Mouse (Mus musculus): ENCODE data around the gene Mtcl1. TPM values are rescaled to one million over a fixed set of nuclear protein-coding genes. Genes with fewer than 3 reads are reported as not detected.

The Mtcl1 gene
- polyA plus RNA-seq, 1 experiment = 91.0 TPM

GRCm38 (mm10) chr17:66320716-66321372 is 128.7 kb downstream of the Mtcl1 start:
- Histone ChIP-seq H3K36me3 (ENCODE audit: control insufficient read depth, insufficient read depth, low read length, poor library complexity, severe bottlenecking) (no peaks in the 10 kb centered on the region), H3K4me3 (ENCODE audit: low read depth, low read length) (no peak overlapping the region), H3K27me3 (ENCODE audit: control insufficient read depth, insufficient read depth, low read length, poor library complexity, severe bottlenecking) (no peaks in the 10 kb centered on the region), H3K4me1 (ENCODE audit: control insufficient read depth, insufficient read depth, low read length) (peaks cover 2% of the 10 kb centered on the region), H3K9me3 (replicated peaks; ENCODE audit: control insufficient read depth, insufficient read depth, low read length, poor library complexity, severe bottlenecking) (no peaks in the 10 kb centered on the region), H3K9ac (ENCODE audit: low read depth, poor library complexity, severe bottlenecking) (no peak overlapping the region), H3K27ac (ENCODE audit: insufficient read depth, low read length) (no peak overlapping the region)
- TF ChIP-seq POLR2A (IDR thresholded peaks at IDR 0.05; ENCODE audit: insufficient read depth, low read length) = no peak
- no peak for TF ChIP-seq EP300 (IDR thresholded peaks at IDR 0.05; ENCODE audit: insufficient read depth, low read depth, low read length)
- TF ChIP-seq CTCF (IDR thresholded peaks at IDR 0.05; ENCODE audit: low read depth, low read length) = no peak

DNA sequence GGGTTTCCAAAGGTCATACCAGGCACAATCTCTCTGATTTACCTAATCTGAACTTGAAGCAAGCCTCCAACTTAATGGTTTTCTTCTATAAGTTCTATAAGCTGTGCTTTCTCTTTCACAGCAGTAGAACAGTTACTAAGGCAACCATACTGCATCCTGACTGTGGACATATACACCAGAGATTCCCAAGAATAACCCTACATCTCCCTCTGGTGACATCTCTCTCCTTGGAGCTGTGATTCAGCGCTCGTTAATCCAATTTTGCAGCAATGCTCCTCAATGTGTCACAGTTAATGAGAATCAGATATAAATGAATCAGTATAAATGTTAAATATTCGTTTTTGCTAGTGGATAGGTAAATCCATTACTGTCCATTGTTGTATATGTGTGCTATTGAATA is 131.5 kb downstream of the Mtcl1 start:
- no peak for TF ChIP-seq EP300 (IDR thresholded peaks at IDR 0.05; ENCODE audit: insufficient read depth, low read depth, low read length)
- no peak for TF ChIP-seq POLR2A (IDR thresholded peaks at IDR 0.05; ENCODE audit: insufficient read depth, low read length)
- no peak for TF ChIP-seq CTCF (IDR thresholded peaks at IDR 0.05; ENCODE audit: low read depth, low read length)
- Histone ChIP-seq H3K4me1 (ENCODE audit: control insufficient read depth, insufficient read depth, low read length) (no peaks in the 10 kb centered on the region), H3K27ac (ENCODE audit: insufficient read depth, low read length) (no peak overlapping the region), H3K36me3 (ENCODE audit: control insufficient read depth, insufficient read depth, low read length, poor library complexity, severe bottlenecking) (no peaks in the 10 kb centered on the region), H3K27me3 (ENCODE audit: control insufficient read depth, insufficient read depth, low read length, poor library complexity, severe bottlenecking) (no peaks in the 10 kb centered on the region), H3K9ac (ENCODE audit: low read depth, poor library complexity, severe bottlenecking) (no peak overlapping the region), H3K4me3 (ENCODE audit: low read depth, low read length) (no peak overlapping the region), H3K9me3 (replicated peaks; ENCODE audit: control insufficient read depth, insufficient read depth, low read length, poor library complexity, severe bottlenecking) (no peaks in the 10 kb centered on the region)

GRCm38 (mm10) chr17:66317576-66317975 is 132.0 kb downstream of the Mtcl1 start:
- H3K27me3 ChIP-seq (ENCODE audit: control insufficient read depth, insufficient read depth, low read length, poor library complexity, severe bottlenecking) = no peaks in the 10 kb centered on the region
- no peak for TF ChIP-seq CTCF (IDR thresholded peaks at IDR 0.05; ENCODE audit: low read depth, low read length)
- no peak for TF ChIP-seq POLR2A (IDR thresholded peaks at IDR 0.05; ENCODE audit: insufficient read depth, low read length)
- TF ChIP-seq EP300 (IDR thresholded peaks at IDR 0.05; ENCODE audit: insufficient read depth, low read depth, low read length) = no peak
- no peaks in the 10 kb centered on the region for H3K9me3 ChIP-seq (replicated peaks; ENCODE audit: control insufficient read depth, insufficient read depth, low read length, poor library complexity, severe bottlenecking)
- H3K9ac ChIP-seq (ENCODE audit: low read depth, poor library complexity, severe bottlenecking) = no peak overlapping the region
- H3K4me3 ChIP-seq (ENCODE audit: low read depth, low read length) = no peak overlapping the region
- no peak overlapping the region for H3K27ac ChIP-seq (ENCODE audit: insufficient read depth, low read length)
- H3K4me1 ChIP-seq (ENCODE audit: control insufficient read depth, insufficient read depth, low read length) = no peaks in the 10 kb centered on the region
- no peaks in the 10 kb centered on the region for H3K36me3 ChIP-seq (ENCODE audit: control insufficient read depth, insufficient read depth, low read length, poor library complexity, severe bottlenecking)

GRCm38 (mm10) chr17:66317156-66317555 is 132.4 kb downstream of the Mtcl1 start:
- H3K36me3 ChIP-seq (ENCODE audit: control insufficient read depth, insufficient read depth, low read length, poor library complexity, severe bottlenecking) = no peaks in the 10 kb centered on the region
- H3K4me3 ChIP-seq (ENCODE audit: low read depth, low read length) = no peak overlapping the region
- no peaks in the 10 kb centered on the region for H3K9me3 ChIP-seq (replicated peaks; ENCODE audit: control insufficient read depth, insufficient read depth, low read length, poor library complexity, severe bottlenecking)
- no peaks in the 10 kb centered on the region for H3K4me1 ChIP-seq (ENCODE audit: control insufficient read depth, insufficient read depth, low read length)
- no peaks in the 10 kb centered on the region for H3K27me3 ChIP-seq (ENCODE audit: control insufficient read depth, insufficient read depth, low read length, poor library complexity, severe bottlenecking)
- H3K27ac ChIP-seq (ENCODE audit: insufficient read depth, low read length) = no peak overlapping the region
- no peak overlapping the region for H3K9ac ChIP-seq (ENCODE audit: low read depth, poor library complexity, severe bottlenecking)
- TF ChIP-seq EP300 (IDR thresholded peaks at IDR 0.05; ENCODE audit: insufficient read depth, low read depth, low read length) (no peak), POLR2A (IDR thresholded peaks at IDR 0.05; ENCODE audit: insufficient read depth, low read length) (no peak), CTCF (IDR thresholded peaks at IDR 0.05; ENCODE audit: low read depth, low read length) (no peak)

DNA sequence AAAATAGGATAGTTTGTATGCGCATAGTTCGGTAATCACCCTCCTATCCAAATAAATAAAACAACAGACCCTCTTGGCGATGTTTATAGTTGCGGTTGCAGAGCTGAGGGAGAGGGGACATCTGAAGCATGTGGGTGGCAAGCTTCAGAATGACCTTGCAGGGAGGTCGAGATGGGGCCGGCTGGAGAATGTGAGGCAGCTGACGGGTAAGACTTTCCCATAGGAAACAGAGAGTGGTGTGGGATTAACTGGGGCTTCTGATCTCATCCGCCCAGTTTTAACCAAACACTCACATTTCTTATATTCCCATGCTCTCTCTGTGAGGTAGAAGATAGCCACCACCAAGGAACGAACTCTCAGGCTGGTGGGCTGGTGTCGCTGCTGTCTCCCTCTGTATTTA is 134.1 kb downstream of the Mtcl1 start:
- H3K27ac ChIP-seq (ENCODE audit: insufficient read depth, low read length) = no peak overlapping the region
- no peaks in the 10 kb centered on the region for H3K27me3 ChIP-seq (ENCODE audit: control insufficient read depth, insufficient read depth, low read length, poor library complexity, severe bottlenecking)
- no peak for TF ChIP-seq EP300 (IDR thresholded peaks at IDR 0.05; ENCODE audit: insufficient read depth, low read depth, low read length)
- TF ChIP-seq CTCF (IDR thresholded peaks at IDR 0.05; ENCODE audit: low read depth, low read length) = no peak
- TF ChIP-seq POLR2A (IDR thresholded peaks at IDR 0.05; ENCODE audit: insufficient read depth, low read length) = no peak
- H3K9ac ChIP-seq (ENCODE audit: low read depth, poor library complexity, severe bottlenecking) = no peak overlapping the region
- no peak overlapping the region for H3K4me3 ChIP-seq (ENCODE audit: low read depth, low read length)
- no peaks in the 10 kb centered on the region for H3K9me3 ChIP-seq (replicated peaks; ENCODE audit: control insufficient read depth, insufficient read depth, low read length, poor library complexity, severe bottlenecking)
- no peaks in the 10 kb centered on the region for H3K4me1 ChIP-seq (ENCODE audit: control insufficient read depth, insufficient read depth, low read length)
- no peaks in the 10 kb centered on the region for H3K36me3 ChIP-seq (ENCODE audit: control insufficient read depth, insufficient read depth, low read length, poor library complexity, severe bottlenecking)

GRCm38 (mm10) chr17:66314566-66315285 is 134.8 kb downstream of the Mtcl1 start:
- Histone ChIP-seq H3K27me3 (ENCODE audit: control insufficient read depth, insufficient read depth, low read length, poor library complexity, severe bottlenecking) (no peaks in the 10 kb centered on the region), H3K27ac (ENCODE audit: insufficient read depth, low read length) (no peak overlapping the region), H3K9ac (ENCODE audit: low read depth, poor library complexity, severe bottlenecking) (no peak overlapping the region), H3K4me3 (ENCODE audit: low read depth, low read length) (no peak overlapping the region), H3K9me3 (replicated peaks; ENCODE audit: control insufficient read depth, insufficient read depth, low read length, poor library complexity, severe bottlenecking) (no peaks in the 10 kb centered on the region), H3K36me3 (ENCODE audit: control insufficient read depth, insufficient read depth, low read length, poor library complexity, severe bottlenecking) (no peaks in the 10 kb centered on the region), H3K4me1 (ENCODE audit: control insufficient read depth, insufficient read depth, low read length) (no peaks in the 10 kb centered on the region)
- TF ChIP-seq CTCF (IDR thresholded peaks at IDR 0.05; ENCODE audit: low read depth, low read length) (no peak), POLR2A (IDR thresholded peaks at IDR 0.05; ENCODE audit: insufficient read depth, low read length) (no peak), EP300 (IDR thresholded peaks at IDR 0.05; ENCODE audit: insufficient read depth, low read depth, low read length) (no peak)

Measured in ES-Bruce4 (cell line).